Mouse (Mus musculus): ENCODE measurements around the gene Traf3.
A peak's percentile ranks its signal among the peaks of the same experiment; 100 is the strongest.

The Traf3 gene

DNA sequence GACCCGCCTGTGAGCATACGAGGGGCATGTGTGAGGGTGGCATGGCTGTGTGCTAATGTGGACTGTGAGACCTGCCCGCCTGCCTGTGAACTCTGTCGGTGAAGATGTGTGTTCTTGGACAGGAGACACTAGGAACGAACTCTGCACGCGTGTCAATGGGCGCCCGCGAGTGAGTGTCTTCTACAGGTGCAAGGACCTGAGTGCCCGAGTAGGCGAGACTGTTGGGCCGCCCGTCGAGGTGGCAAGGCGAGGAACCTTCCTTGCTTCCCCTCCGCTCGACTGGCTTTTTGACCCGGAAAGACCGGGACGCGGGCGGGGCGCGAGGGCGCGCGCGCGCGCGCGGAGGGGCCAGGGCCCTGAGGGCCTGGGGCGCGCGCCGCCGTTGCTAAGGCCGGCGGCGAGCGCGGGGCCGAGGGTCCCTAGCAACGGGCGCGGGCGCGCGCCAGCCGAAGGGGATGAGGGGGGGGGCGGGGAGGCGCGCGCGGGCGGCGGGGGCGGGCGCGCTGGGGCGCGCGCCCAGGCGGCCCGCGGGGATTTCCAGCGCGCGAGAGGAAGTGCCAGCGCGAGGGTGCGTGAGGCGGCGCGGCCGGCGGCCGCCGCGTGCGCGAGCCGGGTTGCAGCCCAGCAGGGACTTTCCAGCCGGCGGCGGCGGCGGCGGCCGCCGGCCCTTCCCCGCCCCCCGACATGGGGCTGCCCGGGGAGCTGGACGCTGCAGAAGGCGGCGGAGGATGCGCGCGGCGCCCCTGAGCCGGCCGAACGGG is at the start of gene Traf3:
Gene Traf3 (plus strand): TSS at position 540 of the 761 bp plus-strand sequence.
- peak; percentile 87 for DNase-seq

DNA sequence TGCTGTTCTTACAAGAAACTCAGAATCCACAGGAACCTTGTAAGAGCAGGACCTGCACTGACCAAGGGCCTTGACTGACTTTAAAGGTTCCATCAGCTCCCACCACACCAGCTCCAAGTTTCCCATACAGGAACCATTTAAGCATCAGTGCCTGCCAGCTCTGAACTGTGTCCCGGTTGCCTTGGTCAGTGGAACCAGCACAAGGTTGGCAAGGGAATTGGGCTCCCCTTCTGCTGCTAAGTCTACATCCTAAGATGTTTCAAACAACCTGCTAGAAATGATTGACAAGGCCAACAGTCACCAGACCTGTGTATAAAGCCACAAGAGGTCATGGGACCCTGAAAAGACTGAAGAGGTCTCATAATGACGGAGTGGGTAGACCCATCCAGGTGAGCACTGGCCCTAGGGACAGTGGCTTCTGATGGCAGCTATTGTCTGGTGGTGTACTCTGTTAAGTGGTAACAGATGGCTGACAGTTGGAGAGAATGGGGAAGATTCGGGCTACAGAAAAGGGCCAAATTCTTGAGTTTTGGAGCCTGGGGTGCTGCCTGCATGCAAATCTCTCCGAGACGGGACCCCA is 46.6 kb upstream of the Traf3 start:
- no peak for DNase-seq

DNA sequence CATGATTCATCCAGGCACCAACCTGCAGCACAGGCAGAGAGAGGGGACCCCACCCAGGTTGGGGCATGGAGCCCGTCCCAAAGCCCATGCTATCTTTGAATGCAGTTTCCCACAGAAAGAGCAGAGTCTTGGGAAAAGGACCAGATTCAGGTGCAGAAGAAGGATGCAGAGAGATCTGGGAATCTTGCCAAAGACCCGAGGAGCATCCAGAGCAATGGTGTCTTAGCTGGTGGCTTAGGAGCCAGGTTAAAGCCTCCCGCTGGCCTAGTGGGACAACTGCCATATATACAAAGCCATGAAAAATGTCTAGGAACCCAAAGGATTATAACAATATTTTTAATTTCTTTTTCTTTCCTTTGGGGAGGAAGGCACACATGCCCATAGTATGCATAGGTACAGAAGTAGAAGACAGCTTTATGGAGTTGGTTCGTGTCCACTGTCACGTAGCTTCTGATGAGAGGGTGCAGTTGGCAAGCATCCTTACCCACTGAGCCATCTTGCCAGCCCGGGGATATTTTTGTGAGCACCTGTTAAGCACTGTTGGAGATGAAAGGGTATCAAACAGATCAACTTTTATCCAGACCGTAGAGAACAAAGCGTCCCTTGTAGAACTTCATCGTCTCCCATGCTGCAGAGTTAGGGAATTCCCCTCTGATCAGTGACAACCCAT is 45.1 kb upstream of the Traf3 start:
- DNase-seq = no peak

DNA sequence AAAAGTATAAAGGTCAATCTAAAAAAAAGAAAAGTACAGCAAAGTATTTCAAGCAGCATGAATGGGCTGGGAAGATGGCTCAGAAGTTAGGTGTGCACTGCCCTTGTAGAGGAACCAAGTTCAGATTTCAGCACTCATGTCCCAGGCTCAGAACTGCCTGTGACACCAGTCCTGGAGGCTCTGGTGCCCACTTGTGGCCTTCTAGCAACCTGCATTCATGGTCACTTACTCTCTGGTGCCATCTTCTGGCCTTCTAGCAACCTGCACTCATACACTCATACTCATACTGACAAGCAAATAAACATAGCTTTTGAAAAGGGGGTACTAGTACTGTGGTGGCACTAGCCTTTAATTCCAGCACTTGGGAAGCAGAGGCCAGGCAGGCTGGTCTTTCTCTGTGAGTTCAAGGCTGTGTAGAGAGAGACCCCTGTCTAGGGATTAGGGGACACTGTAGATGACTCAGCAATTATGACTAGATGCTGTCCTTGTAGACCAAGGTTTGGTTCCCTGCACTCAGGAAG is 43.8 kb upstream of the Traf3 start:
- no peak for DNase-seq

DNA sequence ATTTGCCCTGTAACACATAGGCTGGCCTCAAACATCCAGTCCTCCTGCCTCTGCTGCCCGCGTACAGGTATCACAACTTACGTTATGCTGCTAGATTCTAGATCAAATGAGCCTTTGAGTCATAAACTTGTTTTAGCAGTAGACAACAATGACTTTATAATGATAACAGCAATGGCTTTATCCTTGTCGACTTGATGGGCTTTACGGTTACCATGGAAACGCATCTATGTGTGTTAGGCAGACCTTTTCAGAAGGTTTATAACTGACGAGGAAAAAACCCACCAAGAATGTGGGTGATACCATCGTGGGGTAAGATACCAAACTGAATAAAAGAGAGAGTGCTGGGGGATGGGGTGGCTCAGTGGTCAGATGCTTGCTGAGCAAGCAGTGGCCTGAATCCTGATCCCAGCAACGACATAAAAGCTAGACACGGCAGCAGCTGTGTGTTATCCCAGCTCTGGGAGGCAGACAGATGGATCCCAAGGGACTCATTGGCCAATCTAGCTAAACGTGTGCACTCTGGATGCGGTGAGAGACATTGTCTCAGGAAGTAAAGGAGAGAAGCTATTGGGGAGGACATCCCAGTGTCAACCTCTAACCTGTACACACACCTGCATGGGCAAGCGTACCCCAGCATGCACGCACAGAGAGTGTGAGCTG is 41.4 kb upstream of the Traf3 start:
- peak; percentile 53 for DNase-seq

DNA sequence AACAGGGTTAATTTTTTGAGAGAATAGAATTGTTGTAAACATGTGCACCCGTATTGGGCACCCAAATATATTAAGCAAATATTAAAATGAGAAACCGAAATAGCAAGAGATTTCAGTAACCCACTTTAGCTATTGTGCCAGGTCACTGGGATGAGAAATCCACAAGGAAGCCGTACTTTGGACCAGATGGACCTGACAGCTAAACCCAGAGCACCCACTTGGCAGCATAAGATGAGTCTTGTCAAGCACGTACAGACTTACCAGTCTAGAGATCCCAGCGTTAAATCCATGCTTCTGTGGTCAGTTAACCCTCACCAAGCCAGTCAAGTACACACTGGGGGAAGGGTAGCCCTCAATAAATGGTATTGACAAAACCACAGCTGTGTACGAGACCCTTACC is 40.5 kb upstream of the Traf3 start:
- DNase-seq = no peak

DNA sequence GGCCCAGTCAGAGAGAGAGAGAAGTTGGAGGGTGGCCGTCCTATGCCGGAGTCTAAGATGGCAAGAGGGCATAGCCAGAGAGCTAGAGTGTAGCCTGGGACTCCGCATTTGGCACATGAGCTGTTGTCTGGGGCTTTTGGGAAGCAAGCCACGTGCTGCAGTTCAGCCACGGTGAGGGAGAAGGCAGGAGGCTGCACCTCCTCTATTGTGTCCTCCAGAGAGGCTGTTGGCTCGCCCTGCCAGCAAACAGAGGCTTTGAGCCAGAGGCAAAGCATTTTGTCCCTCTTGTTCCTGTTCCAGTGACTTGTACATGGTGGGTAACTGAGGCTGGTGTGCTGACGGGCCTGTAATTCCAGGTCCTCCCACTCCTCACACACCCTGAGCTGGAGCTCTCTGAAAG is 32.0 kb upstream of the Traf3 start:
- DNase-seq = no peak

DNA sequence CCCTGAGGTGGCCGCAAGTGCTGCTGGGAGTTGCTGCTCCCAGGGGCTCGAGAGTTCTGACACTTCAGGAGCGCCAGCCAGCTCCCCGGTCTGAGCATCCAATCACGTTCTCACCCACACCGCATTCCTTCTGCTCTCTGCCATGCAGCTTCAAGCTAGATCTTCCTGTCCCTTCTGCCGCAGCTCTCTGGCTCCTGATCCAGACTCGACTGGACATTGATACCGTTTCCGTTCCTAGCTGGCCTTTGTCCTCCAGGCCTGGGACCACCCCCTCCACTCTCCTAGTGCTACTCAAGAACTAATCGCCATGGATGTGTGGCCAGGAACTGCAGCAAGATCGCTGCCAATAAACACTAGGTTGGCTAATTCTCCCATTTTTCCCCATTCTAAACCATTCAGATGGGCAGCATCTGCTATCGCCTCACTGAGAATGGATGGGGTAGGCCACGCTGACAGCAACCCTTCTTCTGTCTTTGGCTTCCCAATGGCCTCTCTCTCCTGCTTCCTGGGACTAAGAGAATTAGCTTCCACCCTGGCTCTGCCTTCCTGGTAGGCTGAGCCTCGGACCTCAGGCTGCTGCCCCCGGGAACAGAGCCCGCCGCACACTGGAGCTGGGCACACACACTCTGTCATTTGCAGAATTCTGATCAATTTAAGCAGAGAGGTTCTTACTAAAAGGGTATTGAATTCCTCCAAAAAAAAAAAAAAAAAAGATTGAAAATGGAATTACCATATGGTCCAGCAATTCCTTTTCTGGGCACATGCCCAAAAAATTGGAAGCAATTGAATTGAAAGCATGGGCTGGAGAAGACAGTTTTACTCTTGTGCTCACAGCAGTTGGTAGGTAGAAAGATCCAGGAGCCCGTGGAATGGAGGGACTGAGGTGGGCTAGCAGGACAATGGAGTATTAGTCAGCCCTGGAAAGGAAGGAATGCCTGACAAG is 31.1 kb upstream of the Traf3 start:
- DNase-seq = peak; percentile 19

DNA sequence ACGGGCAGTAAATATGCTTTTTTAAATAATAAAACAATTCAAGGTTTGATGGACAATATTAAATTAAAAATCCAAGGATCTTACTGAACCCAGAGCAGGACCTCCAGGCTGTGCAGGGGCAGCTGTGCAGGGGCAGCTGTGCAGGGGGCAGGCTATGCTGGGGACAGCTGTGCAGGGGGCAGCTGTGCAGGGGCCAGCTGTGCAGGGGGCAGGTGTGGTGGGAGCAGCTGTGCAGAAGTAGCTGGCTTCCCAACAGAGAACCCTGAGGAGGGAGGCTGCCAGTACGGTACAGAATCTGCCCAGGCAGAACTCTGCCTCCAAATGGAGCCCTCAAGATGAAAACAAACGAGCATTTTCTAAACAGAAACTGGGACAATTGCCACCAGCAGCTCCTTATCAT is 30.2 kb upstream of the Traf3 start:
- no peak for DNase-seq

DNA sequence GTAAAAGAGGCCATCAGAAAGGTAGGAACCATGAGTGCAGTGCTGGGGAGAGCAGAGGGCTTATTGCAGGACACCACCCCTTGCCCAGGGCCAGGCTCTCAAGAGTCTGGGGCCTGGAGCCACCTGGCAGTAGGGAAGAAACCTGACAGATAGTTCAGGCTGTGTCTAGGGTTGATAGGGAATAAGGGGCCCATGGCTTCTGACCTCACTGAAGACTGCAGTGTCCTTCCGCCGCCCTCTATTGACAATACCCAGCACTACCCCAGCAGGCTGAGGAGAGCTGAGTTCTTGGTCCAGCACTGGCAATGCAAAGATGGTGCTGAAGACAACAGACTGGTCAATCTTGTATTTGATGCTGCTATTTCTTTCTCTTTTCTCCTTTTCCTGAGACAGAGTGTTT is 29.1 kb upstream of the Traf3 start:
- DNase-seq = no peak

DNA sequence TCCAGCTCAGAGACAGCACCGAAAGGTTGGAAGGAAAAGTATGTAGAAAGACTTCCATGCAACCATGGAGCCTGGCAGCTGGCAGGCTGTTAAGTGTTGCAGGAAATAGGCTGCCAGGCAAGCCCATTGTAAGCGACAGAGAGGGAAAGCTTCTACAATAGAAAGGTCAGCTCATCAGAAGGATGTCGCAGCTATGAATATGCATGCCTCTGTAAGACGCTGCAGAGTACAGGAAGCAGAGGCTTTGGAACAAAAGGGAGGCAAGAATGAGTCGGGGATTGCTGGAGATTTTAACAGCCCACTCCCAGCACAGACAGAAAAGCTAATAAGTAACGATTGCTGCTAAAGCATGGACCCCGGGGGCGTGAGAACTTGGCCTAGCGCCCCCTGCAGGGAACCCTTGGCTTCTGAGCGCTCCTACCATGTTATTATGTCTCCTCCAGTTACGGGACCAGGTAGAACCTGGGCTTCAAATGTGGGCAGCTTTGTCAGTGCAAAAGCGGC is 23.1 kb upstream of the Traf3 start:
- DNase-seq = peak; percentile 39

DNA sequence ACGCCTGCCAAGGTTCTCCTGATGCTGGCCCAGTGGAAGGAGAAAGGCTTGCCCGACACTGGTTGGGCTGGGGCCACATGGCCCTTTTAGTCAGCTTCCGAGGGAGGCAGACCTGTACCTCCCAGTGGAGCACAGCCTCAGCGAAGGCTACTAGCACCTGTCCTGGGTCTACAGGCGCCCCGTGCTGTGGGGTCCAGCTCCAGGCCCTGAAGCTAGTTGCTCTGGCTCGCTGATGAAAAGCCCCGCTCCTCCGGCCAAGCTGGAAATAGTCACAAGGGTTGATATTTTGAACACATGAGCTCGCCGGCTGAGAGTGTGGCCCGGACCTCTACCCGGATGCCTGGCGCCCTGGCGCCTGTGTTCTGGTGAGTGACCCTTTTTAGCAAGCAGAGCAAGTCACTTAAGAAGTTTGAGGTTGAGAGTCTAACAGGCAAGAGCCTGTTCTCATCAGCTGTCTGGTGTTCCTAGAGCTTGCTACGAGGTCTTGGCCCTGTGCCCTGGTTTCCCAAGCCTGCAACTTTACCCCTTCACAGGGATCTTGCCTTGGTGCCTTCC is 22.6 kb upstream of the Traf3 start:
- DNase-seq = peak; percentile 28

DNA sequence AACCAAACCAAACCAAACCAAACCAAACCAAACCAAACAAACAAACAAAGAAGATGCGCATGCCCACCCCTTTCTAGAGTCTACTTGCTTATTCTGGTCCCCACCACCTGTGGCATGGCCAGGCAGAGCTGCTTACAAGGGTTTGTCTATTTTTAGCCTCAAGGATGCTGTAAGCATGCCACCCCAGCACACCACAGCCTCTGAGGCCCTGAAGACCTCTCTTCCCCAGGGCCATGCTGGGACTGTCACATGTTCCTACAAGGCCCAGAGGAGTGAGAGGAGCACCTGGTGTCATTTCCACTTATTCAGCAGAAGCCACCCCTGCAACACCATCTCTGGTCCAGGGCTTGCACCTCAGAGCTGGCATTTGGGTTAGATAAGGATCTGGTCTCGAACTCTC is 21.6 kb upstream of the Traf3 start:
- no peak for DNase-seq

DNA sequence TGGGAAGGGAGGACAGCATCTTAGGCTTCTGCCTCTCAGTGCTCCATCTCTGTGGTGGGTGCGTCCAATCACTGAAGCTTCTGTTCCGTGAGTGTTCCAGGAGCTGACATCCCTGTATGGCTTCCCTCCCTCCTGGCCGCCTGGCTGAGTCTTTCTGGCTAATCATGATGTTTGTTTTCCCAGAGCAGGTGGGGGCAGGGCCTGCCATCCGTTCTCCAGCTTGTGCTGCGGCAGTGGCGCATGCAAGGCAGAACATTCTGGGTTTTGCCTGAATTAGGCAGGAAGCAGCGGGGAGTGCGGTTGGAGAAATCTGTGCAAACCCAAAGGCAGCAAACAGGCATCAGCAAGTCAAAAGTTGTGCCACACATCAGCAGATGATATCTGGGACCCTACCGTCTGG is 20.9 kb upstream of the Traf3 start:
- peak; percentile 25 for DNase-seq

DNA sequence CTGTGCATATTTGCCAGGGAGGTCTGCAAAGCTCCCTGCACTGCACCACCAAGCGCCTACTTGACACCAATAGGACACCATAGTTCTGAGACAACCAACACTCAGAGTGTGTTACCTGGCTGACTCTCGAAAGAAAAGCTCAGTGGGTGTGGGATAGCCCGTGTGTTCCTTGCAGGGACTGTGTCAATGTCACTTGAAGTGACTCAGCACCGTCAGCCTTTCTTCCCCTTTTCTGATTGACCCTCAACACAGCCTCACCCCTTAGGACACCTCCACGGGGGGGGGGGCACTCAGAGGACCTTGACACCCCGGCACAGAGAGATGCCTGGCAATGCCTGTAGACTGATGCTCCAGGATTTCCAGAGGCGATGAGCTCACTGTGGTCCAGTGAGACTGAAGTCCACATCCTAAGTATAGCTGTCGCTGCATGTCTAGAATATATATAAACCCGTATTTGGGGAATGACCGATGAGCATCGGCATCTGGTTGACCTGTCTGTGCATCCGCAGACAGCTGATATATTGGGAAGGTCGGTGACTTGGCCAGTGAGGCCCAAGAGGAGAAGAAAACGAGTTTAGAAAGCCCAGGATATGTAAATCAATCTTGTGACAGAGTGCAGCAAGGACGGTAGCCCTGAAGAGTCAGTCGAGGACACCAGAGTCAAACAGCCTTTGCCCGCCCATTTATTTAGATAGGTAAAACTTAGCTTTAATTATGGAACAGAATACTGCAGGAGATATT is 16.5 kb upstream of the Traf3 start:
- no peak for DNase-seq

DNA sequence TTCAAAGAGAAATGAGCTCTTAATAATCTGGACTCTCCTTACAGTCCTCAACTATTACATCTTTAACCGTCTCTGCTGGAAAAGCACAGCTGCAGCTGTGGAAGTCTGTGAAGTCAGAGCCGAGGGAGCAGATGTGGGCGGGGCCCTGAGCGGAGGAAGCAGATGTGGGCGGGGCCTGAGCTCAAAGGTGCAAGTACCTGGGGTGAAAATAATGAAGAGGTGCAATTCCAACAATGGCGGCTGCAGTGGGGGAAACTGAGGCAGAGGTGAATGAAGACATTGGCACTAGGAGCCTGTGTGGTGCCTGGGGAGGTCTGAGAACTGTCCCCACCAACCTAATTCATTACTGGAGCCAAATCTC is 16.0 kb upstream of the Traf3 start:
- peak; percentile 36 for DNase-seq

DNA sequence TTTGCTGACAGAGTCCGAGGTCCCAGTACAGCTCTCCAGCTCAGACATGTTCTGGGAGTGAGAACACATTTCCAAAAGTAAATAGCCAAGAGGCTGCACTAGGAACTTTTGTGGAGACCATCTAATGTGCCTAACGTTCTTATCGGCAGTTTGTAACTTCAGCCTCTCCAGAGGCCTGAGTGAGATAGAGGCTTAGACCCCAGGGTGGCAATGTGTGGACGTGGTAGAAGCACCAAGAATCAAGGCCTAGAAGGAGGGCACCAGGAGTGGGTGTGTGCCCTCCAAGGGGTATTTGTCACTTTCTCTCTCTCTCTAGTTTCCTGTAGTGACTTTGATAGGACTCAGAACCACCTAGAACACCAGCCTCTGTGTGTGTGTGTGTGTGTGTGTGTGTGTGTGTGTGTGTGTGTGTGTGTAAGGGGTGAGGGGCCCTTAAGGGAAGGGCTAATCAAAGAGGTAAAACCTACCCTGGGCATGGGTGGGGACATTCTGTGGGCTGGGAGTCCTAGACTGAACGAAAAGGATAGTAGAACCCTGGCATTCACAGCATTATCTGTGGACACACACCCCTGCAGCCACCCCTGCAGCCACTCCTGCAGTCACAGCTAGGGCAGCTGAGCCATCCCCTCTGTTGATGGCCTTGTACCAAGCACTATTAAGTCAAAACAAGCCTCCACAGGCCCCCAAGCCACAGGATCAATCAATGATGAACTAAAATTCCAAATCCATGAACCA is 14.6 kb upstream of the Traf3 start:
- DNase-seq = no peak

DNA sequence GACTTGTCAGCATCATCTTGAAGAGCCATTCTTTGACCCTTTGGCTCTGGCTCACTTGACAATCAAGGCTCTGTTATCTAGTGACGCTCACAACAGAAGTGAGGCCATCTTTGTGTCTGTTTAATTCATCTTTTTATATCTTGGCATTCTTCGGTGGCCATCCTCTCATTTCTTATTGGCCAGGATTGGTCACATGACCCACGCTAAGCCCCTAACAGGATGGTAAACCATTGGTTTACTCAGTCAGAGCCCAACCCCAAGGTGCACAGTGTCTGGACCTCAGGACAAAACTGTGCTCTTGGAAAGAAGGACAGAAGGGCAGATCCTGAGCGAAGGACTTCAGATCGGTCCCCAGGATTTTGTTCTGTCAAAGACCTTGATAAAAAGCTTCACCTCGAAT is 13.6 kb upstream of the Traf3 start:
- DNase-seq = no peak

DNA sequence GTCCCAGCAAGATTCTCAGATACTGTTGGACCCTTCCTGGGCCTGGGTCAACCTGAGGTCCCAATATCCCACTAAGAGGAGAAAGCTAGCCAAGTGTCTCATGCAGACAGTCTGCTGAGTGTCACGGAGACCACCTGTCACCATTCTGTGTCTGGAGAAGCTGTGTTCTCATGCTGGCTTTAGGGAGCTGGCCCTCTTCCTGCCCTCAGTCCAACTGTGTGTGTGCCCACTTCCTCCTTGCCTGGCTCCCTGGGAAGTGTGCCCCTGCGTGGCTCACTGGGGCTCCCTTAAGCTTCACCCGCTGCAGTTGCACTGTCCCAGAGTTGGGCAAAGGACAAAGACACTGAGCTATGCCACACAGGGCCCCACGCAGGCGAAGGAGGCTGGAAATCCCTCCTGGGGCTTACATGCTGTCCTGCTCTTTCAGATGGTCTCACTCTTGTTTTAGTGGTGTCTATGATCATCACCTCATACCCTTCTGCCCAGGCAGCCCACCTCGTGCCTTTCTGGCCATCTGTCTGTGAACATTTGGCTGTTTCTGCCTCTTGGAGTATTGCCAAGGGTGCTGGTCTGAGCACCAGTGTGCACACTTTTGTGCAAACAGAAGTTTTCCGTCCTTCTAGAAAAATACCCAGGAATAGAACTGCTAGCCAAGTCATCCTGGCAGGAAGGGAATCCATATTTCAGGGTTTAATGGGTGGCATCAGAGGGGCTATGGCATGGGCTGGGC is 13.0 kb upstream of the Traf3 start:
- DNase-seq = no peak

DNA sequence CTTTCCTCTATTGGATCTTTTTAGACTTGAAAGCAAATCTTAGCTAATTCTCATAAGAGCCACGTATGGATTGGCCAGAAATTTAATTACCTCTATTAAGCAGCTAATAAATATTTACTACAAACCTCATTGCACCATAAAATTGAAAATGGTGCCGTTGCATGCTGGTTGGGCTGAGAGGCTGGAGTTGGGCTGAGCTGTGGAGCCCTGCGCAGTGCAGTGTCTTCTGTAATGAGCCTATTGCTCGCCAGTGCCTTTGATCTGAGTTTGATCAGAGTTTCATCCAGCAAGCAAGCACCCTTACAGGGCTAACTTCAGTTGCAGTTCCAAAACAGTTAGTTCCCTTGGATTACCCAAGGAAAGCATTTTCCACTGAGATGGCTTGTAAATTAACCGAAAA is 12.2 kb upstream of the Traf3 start:
- no peak for DNase-seq

All from kidney, postnatal 14 days (tissue).